Mouse (Mus musculus) G1E (cell line): ENCODE measurements around the gene Ahcyl2.

ENCODE experiments used
- CTCF ChIP-seq: IDR thresholded peaks from 2 replicates; pipeline ENCODE4 v1.5.1; 2012; ENCODE audit warnings: low read depth, low read length, inconsistent platforms, mixed read lengths
- GATA1 ChIP-seq: IDR thresholded peaks from 2 replicates; pipeline ENCODE4 v1.6.1; 2012; ENCODE audit warnings: borderline replicate concordance, low read length, inconsistent platforms, mixed read lengths
- POLR2AphosphoS5 ChIP-seq: IDR thresholded peaks from 2 replicates; pipeline ENCODE4 v1.6.1; 2012; ENCODE audit warnings: low read depth, low read length, inconsistent platforms; ENCODE audit not compliant: insufficient replicate concordance

DNA sequence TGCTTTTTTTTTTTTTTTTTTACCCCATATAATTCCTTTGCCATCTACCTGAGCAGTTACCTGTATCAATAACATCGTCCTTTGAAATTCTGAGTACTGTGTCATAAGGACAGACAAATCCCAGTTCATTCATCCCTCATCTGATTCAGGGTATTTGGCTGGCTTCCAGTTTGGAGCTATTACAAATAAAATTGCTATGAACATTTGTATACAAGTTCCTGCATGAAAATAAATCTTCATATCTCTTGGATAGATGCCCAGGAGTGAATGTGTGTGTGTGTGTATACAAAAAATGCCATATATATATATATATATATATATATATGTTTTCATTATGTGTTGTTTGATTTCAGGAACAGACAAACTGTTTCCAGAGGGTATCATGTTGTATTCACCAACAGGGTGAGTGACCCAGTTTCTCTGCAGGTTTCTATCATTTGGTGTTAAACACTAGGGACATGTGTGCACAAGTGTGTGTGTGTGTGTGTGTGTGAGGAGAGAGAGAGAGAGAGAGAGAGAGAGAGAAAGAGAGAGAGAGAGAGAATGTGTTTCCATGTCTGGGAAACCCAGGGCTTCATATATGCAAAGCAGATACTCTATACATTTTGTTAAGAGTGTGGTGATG lies 41.1 kb upstream of the Ahcyl2 start:
- TF ChIP-seq POLR2AphosphoS5 (no peak), CTCF (no peak), GATA1 (no peak)
